Mouse (Mus musculus) spleen, postnatal 10 days (tissue): ENCODE data around the gene Tom1l2.

Source experiments
- DNase-seq, 2 experiments: peaks; one replicate each; pipeline ENCODE4 v3.0.0; 2021 to 2022; ENCODE audit warnings: low spot score in 2 of 2

The Tom1l2 gene

DNA sequence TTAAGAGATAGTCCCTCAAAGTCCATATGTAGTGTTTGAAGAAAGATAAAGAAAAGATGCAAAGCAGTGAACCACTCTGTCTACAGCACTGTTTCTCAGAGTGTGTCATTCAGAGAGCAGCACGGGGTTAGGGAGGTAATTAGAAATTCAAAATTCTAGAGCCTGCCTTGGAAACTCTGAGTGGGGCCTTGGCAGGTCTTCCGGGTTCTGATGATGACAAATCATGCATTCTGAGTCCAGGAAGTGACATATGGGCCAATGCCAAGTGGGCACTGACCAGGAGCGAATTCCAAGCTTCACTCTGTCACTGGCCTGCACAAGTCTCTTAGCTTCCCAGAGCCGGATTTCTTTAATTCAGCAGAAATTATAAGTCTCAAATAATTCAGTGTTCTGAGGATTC lies 6.2 kb downstream of the Tom1l2 start:
- DNase-seq: no peak

DNA sequence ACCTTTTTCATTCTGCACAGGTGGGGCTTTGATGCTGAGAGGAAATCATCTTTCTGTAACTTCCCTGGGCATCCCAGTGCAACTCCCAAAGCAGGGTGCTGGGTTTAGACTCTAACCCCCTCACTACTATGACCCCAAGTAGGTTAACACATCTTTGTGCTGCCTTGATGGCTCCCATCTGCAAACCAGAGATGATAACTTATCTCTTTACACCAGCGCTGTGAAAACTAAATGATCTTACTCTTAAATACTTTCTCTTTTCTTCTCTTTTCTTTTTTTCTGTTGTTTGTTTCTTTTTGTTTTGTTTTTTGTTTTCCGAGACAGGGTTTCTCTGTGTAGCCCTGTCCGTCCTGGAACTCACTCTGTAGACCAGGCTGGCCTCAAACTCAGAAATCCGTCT lies 6.8 kb downstream of the Tom1l2 start:
- no peak for DNase-seq

DNA sequence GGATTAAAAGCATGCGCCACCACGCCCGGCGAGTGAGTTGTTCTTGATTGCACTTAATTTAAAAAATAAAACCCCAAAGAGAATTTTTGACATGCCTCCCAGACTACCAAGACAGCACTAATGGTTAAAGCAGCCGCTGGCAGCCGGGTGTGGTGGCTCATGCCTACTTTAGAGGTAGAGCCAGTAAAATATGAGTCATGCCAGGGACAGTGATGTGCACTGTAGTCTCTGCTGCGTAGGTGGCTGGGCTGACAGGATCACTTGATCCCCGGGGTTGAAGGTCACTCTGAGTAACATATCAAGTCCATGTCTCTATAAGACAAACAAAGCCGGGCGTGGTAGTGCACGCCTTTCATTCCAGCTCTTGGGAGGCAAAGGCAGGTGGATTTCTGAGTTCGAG lies 13.3 kb downstream of the Tom1l2 start:
- no peak for DNase-seq

DNA sequence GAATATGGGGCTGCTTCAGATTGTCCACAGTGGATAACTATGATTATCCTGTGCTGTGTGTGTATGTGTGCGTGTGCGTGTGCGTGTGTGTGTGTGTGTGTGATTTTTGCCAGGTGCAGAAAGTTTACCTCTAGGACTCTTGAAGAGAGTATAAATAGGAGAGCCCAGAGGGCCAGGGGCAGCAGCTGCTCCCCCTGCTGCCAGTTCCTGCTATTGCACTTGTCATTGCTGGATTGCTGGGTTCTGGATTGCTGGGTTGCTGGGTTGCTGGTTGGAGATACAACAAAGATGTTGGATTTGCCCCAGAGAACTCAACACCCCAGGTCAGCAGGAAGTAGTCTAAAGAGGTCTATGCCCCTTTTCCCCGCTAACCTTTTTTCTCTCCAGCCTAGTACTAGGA lies 14.4 kb downstream of the Tom1l2 start:
- DNase-seq: peak; percentile 35 to 71

DNA sequence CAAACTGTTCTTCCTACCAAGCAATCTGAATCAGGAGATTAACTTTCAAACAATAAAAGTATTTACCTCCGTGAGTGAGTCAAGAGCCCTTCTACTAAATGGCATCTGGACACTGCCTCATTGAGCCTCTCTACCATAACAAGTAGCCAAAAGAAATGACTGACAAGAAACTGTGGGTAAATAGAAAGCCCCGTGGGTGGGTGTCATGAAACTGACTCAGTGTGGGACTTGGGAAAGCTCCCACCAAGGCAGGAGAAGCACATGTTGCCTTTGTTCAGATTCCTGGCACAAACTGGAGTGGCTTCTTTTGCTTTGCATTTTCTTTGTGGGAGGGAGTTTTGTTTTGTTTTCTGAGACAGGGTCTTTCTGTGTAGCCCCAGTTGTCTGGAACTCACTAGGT lies 16.9 kb downstream of the Tom1l2 start:
- DNase-seq: no peak

DNA sequence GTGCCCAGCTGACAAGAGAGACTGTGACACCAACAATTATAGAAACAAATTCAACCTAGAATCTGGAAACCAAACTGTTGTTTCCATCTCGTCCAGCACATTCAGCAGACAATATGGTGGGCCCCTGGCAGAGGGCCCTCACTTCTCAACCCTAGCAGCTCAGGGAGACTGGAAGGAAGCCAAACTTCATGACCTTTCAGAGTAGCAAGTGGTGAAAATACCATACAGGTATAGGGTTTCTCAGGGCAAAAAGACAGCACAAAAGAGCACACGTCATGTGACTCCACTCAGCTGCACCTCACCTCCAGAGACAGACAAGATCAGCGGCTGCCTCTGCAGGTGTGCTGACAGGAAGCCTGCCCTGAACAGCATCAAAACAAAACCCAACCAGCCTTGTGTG lies 18.6 kb downstream of the Tom1l2 start:
- no peak for DNase-seq

DNA sequence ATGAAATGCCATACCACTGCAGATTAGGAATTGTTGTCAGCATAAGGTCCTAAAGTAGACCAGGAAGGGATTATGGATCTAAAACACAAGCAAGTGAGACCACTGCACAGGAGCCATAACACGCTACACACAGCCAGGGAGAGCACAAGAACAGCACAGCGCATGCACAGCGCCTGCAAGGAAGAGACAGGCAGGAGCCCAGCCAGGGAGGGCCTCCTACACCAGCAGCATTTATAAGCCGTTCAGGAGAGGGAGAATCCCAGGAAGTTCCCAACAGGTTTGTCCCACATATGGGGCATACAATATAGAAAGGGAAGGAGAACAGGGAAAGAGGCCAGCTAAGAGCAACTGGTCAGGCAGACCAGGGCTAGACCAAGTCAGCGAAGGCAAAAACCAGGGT lies 19.2 kb downstream of the Tom1l2 start:
- DNase-seq: no peak

DNA sequence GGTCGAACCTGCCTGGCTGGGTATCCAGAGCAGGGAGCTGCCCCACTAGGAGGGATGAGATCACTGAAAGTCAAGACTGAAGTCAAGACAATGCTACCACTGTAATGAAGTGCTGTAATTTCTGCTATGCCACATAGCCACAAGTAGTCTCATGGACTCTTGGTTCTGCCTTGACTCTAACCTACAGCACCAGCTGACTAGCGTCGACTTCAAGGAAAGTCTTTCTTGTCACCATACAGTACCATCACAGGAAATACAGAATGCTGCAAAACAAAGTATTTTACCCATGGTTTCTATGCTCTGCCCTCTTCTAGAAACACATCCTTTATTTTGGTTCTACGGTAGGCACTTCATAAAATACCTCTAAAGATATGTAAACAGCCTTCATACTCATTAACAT lies 22.2 kb downstream of the Tom1l2 start:
- DNase-seq: no peak

DNA sequence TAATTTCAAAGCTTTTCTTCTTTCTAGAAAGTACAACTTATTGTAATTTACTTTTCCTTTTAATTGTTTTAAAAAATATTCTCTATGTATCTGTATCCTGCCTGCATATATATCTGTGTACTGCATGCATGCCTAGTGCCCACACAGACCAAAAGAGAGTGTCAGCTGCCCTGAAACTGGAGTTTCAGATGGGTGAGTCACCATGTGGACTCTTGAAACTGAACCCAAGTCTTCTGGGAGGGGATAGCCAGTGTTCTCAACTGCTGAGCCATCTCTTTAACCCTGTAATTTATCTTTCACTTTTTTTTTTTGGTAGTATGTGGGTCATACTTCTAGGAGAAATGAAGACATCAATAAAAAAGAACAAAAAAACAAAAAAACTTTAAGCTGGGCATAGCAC lies 29.0 kb downstream of the Tom1l2 start:
- DNase-seq: no peak

DNA sequence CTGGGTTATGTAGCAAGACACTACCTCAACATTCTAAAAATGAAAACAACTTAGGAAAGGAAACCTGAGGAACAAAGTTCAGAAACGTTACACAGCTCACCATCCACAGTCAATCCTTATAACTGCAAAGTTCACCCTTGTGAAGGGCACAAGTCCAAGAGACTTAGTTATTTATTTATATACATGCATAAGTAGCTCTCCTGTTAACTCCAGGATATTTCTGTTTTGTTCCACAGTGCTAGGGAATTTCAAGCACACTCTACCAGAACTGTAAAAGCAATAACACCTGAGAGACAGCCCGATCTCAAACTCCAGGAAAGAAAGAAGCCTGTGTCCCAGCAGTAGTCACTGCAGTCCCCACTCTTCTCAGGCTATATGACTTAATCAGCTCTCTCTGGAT lies 31.3 kb downstream of the Tom1l2 start:
- DNase-seq: no peak

DNA sequence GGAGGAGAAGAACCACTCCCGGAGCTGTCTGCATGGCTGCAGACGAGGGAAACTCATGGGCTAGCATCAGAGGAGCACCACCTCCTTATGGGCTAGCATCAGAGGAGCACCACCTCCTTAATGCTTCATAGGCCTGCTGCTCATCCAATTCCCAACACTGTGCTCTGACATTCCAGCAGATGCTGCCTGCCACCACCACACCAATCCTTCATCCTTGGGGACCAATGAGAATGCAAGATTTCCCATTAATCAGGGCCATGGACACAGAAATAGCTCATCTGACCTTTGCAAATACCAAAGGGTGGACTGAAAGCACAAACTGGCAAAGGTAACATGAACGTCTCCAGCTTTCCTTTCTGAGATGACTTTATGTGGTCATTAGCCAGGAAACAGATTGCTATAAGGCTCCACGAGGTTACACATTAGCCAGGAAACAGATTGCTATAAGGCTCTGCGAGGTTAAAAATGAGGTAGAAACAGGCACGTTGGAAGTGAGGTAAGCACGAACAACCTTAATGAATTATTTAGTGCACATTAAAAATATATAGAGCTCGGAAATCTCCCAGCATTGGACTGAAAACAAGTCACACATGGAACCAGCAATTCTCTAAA lies 32.2 kb downstream of the Tom1l2 start:
- no peak for DNase-seq

DNA sequence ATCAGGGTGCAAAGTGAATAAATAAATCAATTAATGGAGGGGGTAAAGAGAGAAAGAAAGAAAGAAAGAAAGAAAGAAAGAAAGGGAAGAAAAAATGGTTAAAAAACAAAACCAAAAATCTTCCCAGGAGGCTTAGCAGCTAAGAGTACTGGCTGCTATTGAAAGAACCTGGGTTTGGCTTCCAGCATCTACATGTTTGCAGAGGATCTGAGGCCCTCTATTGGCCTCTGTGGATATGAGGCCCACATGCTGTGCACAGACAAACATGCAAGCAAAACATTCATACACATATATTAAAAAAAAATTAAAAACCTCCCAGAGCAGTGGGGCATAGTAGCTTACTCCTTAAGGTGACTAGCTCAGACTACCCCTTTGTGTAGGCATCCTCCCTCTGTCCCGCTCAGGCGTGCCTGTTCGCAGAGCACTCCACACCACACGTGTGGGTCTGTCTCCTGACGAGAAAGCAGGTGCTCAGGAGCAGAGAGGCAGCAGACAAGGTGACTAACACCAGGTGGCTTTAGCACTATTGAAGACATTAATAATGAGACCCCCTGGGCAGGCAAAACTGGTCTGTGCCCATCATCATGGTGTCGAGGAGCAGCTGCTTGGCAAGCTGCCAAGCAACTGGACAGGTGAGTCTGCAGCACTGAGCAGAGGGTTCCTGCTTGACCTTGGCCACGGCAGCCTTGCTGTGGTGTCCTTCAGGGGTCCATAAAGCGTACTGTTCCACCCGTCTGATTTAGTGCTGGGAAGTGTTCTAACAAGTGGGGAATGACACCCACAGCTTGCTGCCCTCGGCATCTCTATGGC lies 33.2 kb downstream of the Tom1l2 start:
- no peak for DNase-seq

DNA sequence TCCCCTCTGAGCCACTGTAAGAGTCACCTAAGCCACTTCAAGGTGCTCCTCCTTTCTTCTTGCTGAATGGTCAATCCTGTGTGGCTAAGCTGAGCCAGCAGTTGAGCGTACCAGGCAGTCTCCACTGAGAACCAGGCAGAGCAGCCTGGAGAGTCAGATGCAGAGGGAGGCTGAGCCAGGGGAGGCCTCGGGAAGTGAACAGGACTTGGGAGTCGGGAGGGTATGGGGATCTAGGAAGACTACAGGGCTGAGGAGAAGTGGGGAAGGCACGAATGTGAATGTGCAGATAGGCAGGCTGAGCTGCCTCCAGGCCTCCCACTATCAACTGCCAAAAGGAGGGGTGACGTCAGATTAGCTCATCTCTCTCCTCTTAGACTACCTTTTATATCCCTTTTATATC lies 34.0 kb downstream of the Tom1l2 start:
- no peak for DNase-seq

DNA sequence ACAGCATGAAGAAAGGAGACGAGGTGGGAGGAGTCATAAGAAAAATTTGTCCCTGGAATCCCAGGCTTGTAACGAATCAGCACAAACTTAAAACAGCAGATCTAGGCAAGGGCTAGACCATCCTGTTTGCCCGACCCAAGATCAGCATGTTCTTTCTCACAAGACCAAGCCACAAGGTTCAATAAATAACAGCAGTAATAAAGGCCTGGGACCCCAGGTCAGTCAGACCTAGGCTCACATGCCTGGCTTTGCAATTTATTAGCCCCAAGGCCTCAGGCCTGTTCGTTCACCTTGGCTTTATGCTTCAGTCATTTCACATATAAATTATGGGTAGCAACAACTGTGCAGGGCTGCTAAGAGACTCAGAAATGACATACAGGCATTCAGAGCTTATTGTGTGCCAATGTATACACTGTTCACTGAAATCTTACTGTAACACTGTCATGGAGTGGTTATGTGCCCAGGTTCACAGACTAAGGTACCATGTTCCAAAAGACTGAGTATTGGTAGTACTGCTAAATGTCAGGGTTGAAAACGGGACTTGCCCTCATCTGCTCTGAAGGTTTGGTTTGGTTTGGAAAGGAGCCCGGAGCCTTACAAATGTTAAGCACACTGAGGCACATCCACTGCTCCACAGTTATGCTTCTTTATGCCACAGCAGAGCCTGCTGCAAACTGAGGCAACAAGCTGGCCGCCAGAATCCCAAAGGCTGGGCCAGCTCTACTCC lies 35.2 kb downstream of the Tom1l2 start:
- DNase-seq: no peak

DNA sequence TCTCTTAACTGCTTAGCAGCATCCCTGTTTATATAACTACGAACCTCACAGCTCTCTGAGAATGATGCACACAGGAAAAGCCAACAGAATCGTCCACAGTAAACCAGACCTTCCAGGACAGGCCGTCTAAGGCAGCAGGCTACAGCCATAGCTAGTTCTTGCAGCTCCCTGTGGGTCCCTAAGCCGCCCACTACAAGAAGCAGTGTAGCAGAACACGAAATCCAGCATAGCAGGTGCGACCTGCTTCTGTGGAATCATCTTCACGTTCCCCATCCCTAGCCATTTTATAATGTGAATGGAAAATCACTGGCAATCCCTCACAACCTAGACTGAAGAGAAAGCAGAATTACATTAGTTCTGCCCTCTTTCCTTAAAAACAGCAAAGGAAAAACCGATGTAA lies 35.8 kb downstream of the Tom1l2 start:
- no peak for DNase-seq

DNA sequence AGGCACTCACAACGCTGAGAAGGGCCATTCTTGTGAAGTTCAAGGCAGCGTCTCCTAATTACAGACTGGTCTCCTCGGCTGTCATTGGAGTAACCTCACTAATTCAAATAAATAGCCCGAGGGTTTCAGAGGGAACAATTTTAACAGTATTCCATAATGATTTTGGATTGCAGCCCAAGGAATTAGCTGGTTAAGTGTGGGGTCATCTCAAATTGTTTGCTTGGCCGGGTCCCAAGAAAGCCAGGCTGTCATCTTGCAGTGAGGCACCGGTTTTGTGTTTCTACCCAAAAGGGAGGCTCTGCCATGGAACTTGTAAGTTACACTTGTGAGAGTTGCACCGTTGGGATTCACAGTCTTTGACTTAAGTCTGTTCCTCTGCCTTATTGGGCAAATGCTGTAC lies 36.5 kb downstream of the Tom1l2 start:
- DNase-seq: no peak

DNA sequence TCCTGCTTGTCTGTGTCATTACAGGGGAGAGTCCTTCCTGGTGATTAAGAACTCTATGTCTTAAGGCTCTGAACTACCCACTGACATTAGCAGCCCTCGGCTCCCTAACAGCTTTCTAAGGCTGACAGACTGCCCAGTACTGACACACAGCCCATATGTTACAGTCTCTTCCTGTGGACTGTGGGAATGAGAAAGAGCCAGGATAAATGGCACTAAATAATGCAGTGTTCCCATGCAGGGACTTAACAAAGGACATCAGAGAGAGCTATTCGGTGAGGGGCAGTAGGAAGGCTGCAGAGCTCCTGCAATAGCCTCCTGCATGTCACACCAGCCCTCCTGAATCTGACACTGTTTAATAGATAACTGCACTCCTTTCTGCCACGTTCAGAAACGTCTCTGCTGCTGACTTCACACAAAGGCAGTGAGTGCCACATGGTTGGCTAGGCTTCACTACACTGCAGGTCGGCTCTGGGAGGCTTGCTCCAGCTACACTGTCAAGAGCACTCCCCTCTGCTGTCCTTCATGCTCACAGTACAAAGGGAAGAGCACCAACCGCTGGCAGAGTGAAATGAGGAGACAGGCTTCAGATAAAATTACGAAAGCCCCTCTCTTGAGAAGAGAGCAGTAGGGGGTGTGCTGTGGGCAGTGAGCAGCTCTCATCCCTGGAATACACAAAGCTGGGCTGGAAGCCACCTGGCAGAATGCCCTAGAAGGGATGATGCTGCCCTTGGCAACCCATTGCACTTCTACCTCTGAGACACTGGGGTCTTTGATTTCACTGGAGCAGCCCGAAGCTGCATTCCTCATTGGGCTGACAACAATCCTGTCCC lies 41.5 kb downstream of the Tom1l2 start:
- DNase-seq: no peak

DNA sequence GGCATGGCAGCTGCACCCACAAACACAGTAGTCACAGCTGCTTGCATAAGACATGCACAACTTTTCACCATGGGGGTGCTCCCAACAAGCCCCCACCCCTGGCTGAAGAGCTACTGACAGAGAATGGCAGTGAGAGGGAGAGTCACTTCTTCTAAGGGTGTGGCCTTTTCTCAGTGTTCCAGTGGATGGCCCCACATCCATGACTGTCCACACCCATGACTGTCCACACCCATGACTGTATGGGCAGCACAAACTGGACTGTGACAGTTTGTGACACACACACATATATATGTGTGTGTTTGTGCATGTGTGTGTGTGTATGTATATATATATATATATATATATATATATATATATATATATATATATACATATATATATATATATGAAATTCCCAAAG lies 42.8 kb downstream of the Tom1l2 start:
- DNase-seq: no peak

DNA sequence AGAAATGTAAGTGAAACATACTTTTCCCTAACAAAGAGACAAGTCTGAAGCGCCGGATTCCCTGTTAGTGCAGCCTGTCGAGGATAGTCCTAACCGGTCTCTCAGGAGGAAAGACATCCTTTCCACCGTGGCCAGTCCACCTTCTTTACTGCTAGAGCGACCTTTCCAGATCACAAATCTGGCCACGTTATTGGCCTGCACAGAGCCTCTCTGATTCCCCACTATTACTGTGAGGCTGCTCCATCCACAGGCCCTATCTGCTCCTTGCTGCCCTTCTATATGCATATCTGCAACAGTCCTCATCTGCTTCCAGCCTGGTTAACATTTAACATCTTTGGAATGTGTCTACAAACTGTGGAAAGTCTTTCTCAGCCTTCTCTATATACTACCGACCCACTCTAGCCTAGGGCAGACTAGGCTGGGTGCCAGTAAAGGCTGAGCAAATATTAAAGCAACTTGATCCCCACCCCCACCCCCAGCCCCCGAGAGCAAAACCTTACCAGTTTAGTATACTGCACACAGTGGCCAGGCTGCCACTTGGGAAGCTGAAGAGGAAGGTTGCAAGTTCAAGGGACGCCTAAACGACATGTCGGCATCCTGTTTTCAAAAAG lies 44.1 kb downstream of the Tom1l2 start:
- no peak for DNase-seq

DNA sequence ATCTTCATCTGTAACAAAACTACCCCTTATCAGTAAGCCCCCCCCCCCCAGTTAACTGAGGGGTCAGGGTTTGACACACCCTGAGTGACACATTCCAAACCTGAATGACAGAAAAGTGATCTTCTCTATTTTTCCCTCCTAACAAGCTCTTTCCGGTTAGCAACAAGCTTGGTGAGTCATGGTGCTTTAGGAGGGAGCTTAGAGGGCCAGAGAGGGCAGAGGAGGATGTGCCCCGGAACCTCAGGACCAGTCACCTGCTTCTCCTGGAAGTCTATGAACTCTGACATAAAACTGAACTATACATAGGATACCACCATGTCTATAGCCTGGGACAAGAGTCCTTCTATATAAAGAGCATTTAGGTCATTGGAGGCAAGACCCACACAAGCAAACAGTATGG lies 44.6 kb downstream of the Tom1l2 start:
- DNase-seq: no peak

DNA sequence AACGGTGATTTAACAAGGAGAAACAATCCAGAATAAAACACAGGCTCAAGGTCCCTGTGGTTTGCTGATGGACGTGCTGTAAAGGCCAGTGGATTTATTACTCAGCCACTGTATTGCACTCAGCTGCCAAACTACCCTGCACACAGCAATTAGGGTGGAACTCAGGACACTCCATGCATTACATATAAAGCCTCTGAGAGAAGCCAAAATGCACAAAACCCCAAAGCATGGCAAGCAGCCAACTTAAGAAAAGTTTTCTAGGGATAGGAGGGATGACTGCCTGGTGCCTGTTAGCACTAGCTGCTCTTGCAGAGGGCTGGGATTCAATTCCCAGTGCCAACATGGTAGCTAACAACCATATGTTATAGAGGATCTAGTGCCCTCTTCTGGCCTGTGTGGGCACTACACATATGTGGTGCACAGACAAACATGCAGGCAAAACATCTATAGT lies 45.3 kb downstream of the Tom1l2 start:
- peak; percentile 37 to 69 for DNase-seq

DNA sequence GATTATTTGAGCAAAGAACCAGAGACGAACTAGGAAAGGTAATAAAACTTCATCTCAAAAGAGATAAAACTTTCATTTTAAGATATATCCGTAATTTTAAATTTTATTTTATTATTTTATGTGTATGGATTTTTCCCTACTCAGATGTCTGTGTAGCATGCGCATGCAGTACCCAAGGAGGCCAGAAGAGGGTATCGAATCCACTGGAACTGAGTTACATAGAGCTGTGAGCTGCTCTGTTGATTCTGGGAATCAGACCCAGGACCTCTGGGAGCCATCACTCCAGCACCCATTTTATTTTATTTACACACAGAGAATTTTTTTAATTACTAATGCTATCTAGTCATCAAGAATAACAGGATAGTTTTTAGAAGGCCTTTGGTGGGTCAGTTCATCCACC lies 45.9 kb downstream of the Tom1l2 start:
- peak; percentile 56 to 79 for DNase-seq
